Mouse (Mus musculus) forebrain, embryonic 11.5 days (tissue): Measurements from ENCODE around the gene Tmigd3. TPM values are rescaled to one million over a fixed set of nuclear protein-coding genes. Genes with fewer than 3 reads are reported as not detected.

Experiments used
- ATAC-seq: fragments of 200-750 bp; cut with Nextera tagmentation; replicated peaks from 2 replicates; pipeline ENCODE4 v1.8.0; 2017; ENCODE audit warnings: moderate TSS enrichment; ENCODE audit not compliant: low FRiP score
- DNase-seq: peaks from one replicate; pipeline ENCODE4 v3.0.0-alpha.2; 2017; ENCODE audit warnings: low spot score
- H3K27ac ChIP-seq: fragments of 300-500 bp; sonication (generic); 2 replicates; pipeline ENCODE4 v1.5.1; 2014; ENCODE audit warnings: low read depth, low read length
- H3K27me3 ChIP-seq: fragments of 300-500 bp; sonication (generic); 2 replicates; pipeline ENCODE4 v1.6.1; 2014; ENCODE audit warnings: mild to moderate bottlenecking, low read length, mixed read lengths; ENCODE audit not compliant: control insufficient read depth, insufficient read depth
- H3K36me3 ChIP-seq: fragments of 300-500 bp; sonication (generic); 2 replicates; pipeline ENCODE4 v1.6.1; 2014; ENCODE audit warnings: mild to moderate bottlenecking, low read length, moderate library complexity, mixed read lengths; ENCODE audit not compliant: control insufficient read depth, insufficient read depth
- H3K4me1 ChIP-seq: fragments of 300-500 bp; sonication (generic); replicated peaks from 2 replicates; pipeline ENCODE4 v1.6.1; 2014; ENCODE audit warnings: low read length, mixed read lengths; ENCODE audit not compliant: control insufficient read depth, insufficient read depth
- H3K4me2 ChIP-seq: fragments of 300-500 bp; sonication (generic); 2 replicates; pipeline ENCODE4 v1.6.1; 2014; ENCODE audit warnings: low read depth, mild to moderate bottlenecking, low read length, moderate library complexity, mixed read lengths; ENCODE audit not compliant: severe bottlenecking
- H3K4me3 ChIP-seq: fragments of 300-500 bp; sonication (generic); 2 replicates; pipeline ENCODE4 v1.5.1; 2014; ENCODE audit warnings: low read depth, low read length
- H3K9ac ChIP-seq: fragments of 300-500 bp; sonication (generic); 2 replicates; pipeline ENCODE4 v1.6.1; 2014; ENCODE audit warnings: low read length
- H3K9me3 ChIP-seq: fragments of 300-500 bp; sonication (generic); 2 replicates; pipeline ENCODE4 v1.6.1; 2016; ENCODE audit warnings: low read length, mixed read lengths; ENCODE audit not compliant: control insufficient read depth
- WGBS: fragments of 180-500 bp; shearing (Covaris S2); extraction: QIAGEN DNeasy Blood & Tissue Kit; methylation state at CpG from one replicate; pipeline ENCODE4 v1.1.7; 2014; 5-methylcytosine and 5-hydroxymethylcytosine counted together
- polyA plus RNA-seq: library from polyadenylated mRNA; unstranded; fragments of >200 nt; fragmentation: Nextera tagmentation; extraction: Ambion mirVana; gene quantifications from 2 replicates; pipeline ENCODE4 v1.2.1, GENCODE M21; 2014

Gene Tmigd3
- polyA plus RNA-seq, 1 experiment from 2014 or later: 0.21 TPM

GRCm38 (mm10) chr3:105929821-105930220 lies 59.1 kb downstream of the Tmigd3 start:
- H3K36me3 ChIP-seq: no peaks in the 10 kb centered on the region
- H3K27me3 ChIP-seq: no peaks in the 10 kb centered on the region
- no peak overlapping the region for H3K9ac ChIP-seq
- DNase-seq (no peak), ATAC-seq (no peak)
- H3K4me3 ChIP-seq: no peak overlapping the region
- no peak overlapping the region for H3K4me2 ChIP-seq
- WGBS: 85% methylated on average over 7 of the region's 7 CpGs
- H3K4me1 ChIP-seq: no peaks in the 10 kb centered on the region
- no peak overlapping the region for H3K27ac ChIP-seq
- H3K9me3 ChIP-seq: no peaks in the 10 kb centered on the region

GRCm38 (mm10) chr3:105931095-105931494 lies 60.4 kb downstream of the Tmigd3 start:
- DNase-seq (no peak), ATAC-seq (no peak)
- Histone ChIP-seq H3K36me3 (no peaks in the 10 kb centered on the region), H3K4me1 (no peaks in the 10 kb centered on the region), H3K4me3 (no peak overlapping the region), H3K27me3 (no peaks in the 10 kb centered on the region), H3K4me2 (no peak overlapping the region), H3K9ac (no peak overlapping the region), H3K9me3 (no peaks in the 10 kb centered on the region), H3K27ac (no peak overlapping the region)
- 91% methylated on average over 2 of the region's 2 CpGs for whole genome bisulfite sequencing

GRCm38 (mm10) chr3:105932240-105933071 lies 61.8 kb downstream of the Tmigd3 start, which contains the start of gene I830077J02Rik:
I830077J02Rik (minus strand) TSS chr3:105932664.
- Histone ChIP-seq H3K4me2 (no peak within 1 kb of the TSS), H3K9me3 (no peaks in the 10 kb centered on the region), H3K27me3 (no peaks in the 10 kb centered on the region), H3K36me3 (no peaks in the 10 kb centered on the region), H3K27ac (no peak within 1 kb of the TSS), H3K9ac (no peak within 1 kb of the TSS), H3K4me1 (no peaks in the 10 kb centered on the region), H3K4me3 (no peak within 1 kb of the TSS)
- DNase-seq (no peak), ATAC-seq (no peak)
- WGBS: 91% methylated on average over 8 of the region's 8 CpGs

GRCm38 (mm10) chr3:105933926-105934325 lies 63.2 kb downstream of the Tmigd3 start:
- 91% methylated on average over 6 of the region's 6 CpGs for WGBS
- H3K4me2 ChIP-seq: no peak overlapping the region
- H3K4me1 ChIP-seq: no peaks in the 10 kb centered on the region
- DNase-seq (no peak), ATAC-seq (no peak)
- no peaks in the 10 kb centered on the region for H3K36me3 ChIP-seq
- no peak overlapping the region for H3K9ac ChIP-seq
- H3K4me3 ChIP-seq: no peak overlapping the region
- no peaks in the 10 kb centered on the region for H3K9me3 ChIP-seq
- no peaks in the 10 kb centered on the region for H3K27me3 ChIP-seq
- H3K27ac ChIP-seq: no peak overlapping the region

- DNase-seq (no peak), ATAC-seq (no peak)
Observed at GRCm38 (mm10) chr3:105935033-105935432, 64.3 kb downstream of the Tmigd3 start.

GRCm38 (mm10) chr3:105936111-105936510 lies 65.4 kb downstream of the Tmigd3 start:
- Histone ChIP-seq H3K27me3 (no peaks in the 10 kb centered on the region), H3K9me3 (no peaks in the 10 kb centered on the region), H3K4me1 (no peaks in the 10 kb centered on the region), H3K36me3 (no peaks in the 10 kb centered on the region; the same call in 1 of the 2 replicates), H3K9ac (no peak overlapping the region), H3K4me3 (no peak overlapping the region), H3K27ac (no peak overlapping the region), H3K4me2 (no peak overlapping the region)
- no peak for DNase-seq
- ATAC-seq: no peak
- WGBS: 90% methylated on average over 4 of the region's 4 CpGs

More at GRCm38 (mm10) chr3:105935033-105935432, 64.3 kb downstream of the Tmigd3 start:
- H3K4me3 ChIP-seq: no peak overlapping the region
- H3K27ac ChIP-seq: no peak overlapping the region
- H3K4me1 ChIP-seq: no peaks in the 10 kb centered on the region
- no peaks in the 10 kb centered on the region for H3K36me3 ChIP-seq
- H3K4me2 ChIP-seq: no peak overlapping the region
- WGBS: 90% methylated on average over 5 of the region's 5 CpGs
- H3K9me3 ChIP-seq: no peaks in the 10 kb centered on the region
- no peak overlapping the region for H3K9ac ChIP-seq
- no peaks in the 10 kb centered on the region for H3K27me3 ChIP-seq

- Histone ChIP-seq H3K27me3 (no peaks in the 10 kb centered on the region), H3K4me1 (no peaks in the 10 kb centered on the region), H3K27ac (no peak overlapping the region), H3K9me3 (no peaks in the 10 kb centered on the region), H3K36me3 (peaks cover 13% of the 10 kb centered on the region), H3K4me2 (no peak overlapping the region), H3K9ac (no peak overlapping the region), H3K4me3 (no peak overlapping the region)
- 94% methylated on average over 7 of the region's 7 CpGs for WGBS
- no peak for DNase-seq
- ATAC-seq: no peak
Observed at GRCm38 (mm10) chr3:105951348-105951747, 80.6 kb downstream of the Tmigd3 start.

GRCm38 (mm10) chr3:105957235-105957634 lies 86.5 kb downstream of the Tmigd3 start:
- ATAC-seq: no peak
- Histone ChIP-seq H3K27ac (no peak overlapping the region), H3K4me3 (no peak overlapping the region), H3K36me3 (no peaks in the 10 kb centered on the region; the same call in 1 of the 2 replicates), H3K9me3 (no peaks in the 10 kb centered on the region), H3K4me2 (no peak overlapping the region), H3K4me1 (peaks cover 7% of the 10 kb centered on the region), H3K9ac (no peak overlapping the region), H3K27me3 (no peaks in the 10 kb centered on the region)
- WGBS: 90% methylated on average over 1 of the region's 1 CpGs
- DNase-seq: no peak

- H3K9me3 ChIP-seq: no peaks in the 10 kb centered on the region
- peak overlapping the region; percentile 88 for H3K4me3 ChIP-seq
- ATAC-seq (no peak), DNase-seq (no peak)
- no peak overlapping the region for H3K27ac ChIP-seq
- H3K36me3 ChIP-seq: no peaks in the 10 kb centered on the region; the same call in 1 of the 2 replicates
- peak overlapping the region; percentile 59 for H3K4me2 ChIP-seq
- 47% methylated on average over 5 of the region's 5 CpGs for WGBS
- peaks cover 7% of the 10 kb centered on the region for H3K4me1 ChIP-seq
- H3K27me3 ChIP-seq: no peaks in the 10 kb centered on the region
- peak overlapping the region; percentile 94 for H3K9ac ChIP-seq
Observed at GRCm38 (mm10) chr3:105958204-105958603, 87.5 kb downstream of the Tmigd3 start.
